Mouse (Mus musculus) liver, postnatal 0 days (tissue): ENCODE measurements around the gene Bmp7.

Source experiments
- CTCF ChIP-seq: sonication (generic); IDR thresholded peaks from 2 replicates; pipeline ENCODE4 v1.5.1; 2016; ENCODE audit warnings: antibody characterized with exemption, low read depth
- EP300 ChIP-seq: IDR thresholded peaks from 2 replicates; pipeline ENCODE4 v1.6.1; 2016; ENCODE audit warnings: antibody characterized with exemption, low read depth, mild to moderate bottlenecking

DNA sequence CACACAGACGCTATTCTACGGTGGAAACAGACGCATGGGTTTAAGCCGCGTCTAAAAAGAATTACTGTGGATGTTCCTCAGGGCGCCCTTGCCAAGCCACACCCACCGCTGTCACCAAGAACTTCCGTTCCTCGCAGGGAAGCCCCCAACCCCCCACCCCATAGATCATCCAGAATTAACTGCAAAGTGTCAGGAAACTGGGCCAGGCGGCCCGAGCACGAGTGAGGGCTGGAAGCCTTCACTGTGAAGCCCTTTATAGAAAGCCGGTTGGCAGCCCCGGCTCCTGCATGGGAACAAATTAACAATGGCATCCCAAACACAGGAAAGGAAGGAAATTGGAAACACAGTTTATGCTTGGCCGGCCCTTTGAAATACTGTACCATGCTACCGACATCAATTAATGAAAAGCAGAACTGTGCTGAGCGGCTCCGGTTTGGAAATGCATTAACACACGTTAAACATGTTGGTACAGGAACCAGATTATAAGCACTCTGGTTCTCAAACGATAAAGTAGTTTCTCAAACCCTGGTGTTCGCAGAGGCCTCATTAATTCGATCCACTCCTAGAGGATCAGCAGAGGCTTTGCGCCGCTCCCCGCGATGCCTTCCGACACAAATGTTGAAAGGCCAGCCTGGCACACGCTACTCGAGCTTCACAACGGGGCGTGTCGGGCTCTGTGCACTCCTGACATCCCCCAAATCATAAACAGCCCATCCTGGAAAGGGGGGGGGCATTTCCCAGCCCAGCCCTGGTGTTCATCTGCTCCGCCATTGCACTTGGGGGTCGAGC lies 6.3 kb downstream of the Bmp7 start:
- TF ChIP-seq CTCF: no peak
- no peak for TF ChIP-seq EP300
